Mouse (Mus musculus): ENCODE data around the gene Tbc1d22a. TPM values are rescaled to one million over a fixed set of nuclear protein-coding genes. Genes with fewer than 3 reads are reported as not detected.
A peak's percentile ranks its signal among the peaks of the same experiment; 100 is the strongest.

The Tbc1d22a gene
- total and polyA plus RNA-seq, 2 experiments from 2014 or later, result 13.1 to 20.5 TPM

GRCm38 (mm10) chr15:86383278-86383677, 169.0 kb downstream of the Tbc1d22a start:
- Histone ChIP-seq H3K9ac (no peak overlapping the region), H3K4me3 (ENCODE audit: low read depth, low read length) (no peak overlapping the region), H3K4me1 (ENCODE audit: insufficient read depth) (no peaks in the 10 kb centered on the region), H3K4me2 (ENCODE audit: low read depth) (no peak overlapping the region), H3K27ac (ENCODE audit: low read depth, low read length) (no peak overlapping the region), H3K9me3 (ENCODE audit: low read length) (no peaks in the 10 kb centered on the region), H3K36me3 (ENCODE audit: insufficient read depth) (no peaks in the 10 kb centered on the region), H3K27me3 (ENCODE audit: insufficient read depth, low read length) (no peaks in the 10 kb centered on the region)
- WGBS, result 24% methylated on average over 5 of the region's 5 CpGs
- DNase-seq (no peak), ATAC-seq (no peak)
- TF ChIP-seq CTCF (IDR thresholded peaks at IDR 0.05; ENCODE audit: low read depth), result no peak

- Histone ChIP-seq H3K4me2 (ENCODE audit: low read depth) (no peak overlapping the region), H3K27me3 (ENCODE audit: insufficient read depth, low read length) (no peaks in the 10 kb centered on the region), H3K4me1 (ENCODE audit: insufficient read depth) (no peaks in the 10 kb centered on the region), H3K4me3 (ENCODE audit: low read depth, low read length) (no peak overlapping the region), H3K9ac (no peak overlapping the region), H3K9me3 (ENCODE audit: low read length) (no peaks in the 10 kb centered on the region), H3K27ac (ENCODE audit: low read depth, low read length) (no peak overlapping the region), H3K36me3 (ENCODE audit: insufficient read depth) (no peaks in the 10 kb centered on the region)
- TF ChIP-seq CTCF (IDR thresholded peaks at IDR 0.05; ENCODE audit: low read depth), result no peak
- no peak for ATAC-seq
- DNase-seq, result no peak
- WGBS, result 47% methylated on average over 2 of the region's 2 CpGs
Measured at GRCm38 (mm10) chr15:86385436-86385835, 171.2 kb downstream of the Tbc1d22a start.

- ATAC-seq (no peak), DNase-seq (no peak)
- no peak for TF ChIP-seq CTCF (IDR thresholded peaks at IDR 0.05; ENCODE audit: low read depth)
- no peaks in the 10 kb centered on the region for H3K27me3 ChIP-seq (ENCODE audit: insufficient read depth, low read length)
- H3K27ac ChIP-seq (ENCODE audit: low read depth, low read length), result no peak overlapping the region
- H3K4me2 ChIP-seq (ENCODE audit: low read depth), result no peak overlapping the region
- WGBS, result 79% methylated on average over 8 of the region's 8 CpGs
- H3K36me3 ChIP-seq (ENCODE audit: insufficient read depth), result no peaks in the 10 kb centered on the region
- no peaks in the 10 kb centered on the region for H3K4me1 ChIP-seq (ENCODE audit: insufficient read depth)
- no peaks in the 10 kb centered on the region for H3K9me3 ChIP-seq (ENCODE audit: low read length)
- no peak overlapping the region for H3K9ac ChIP-seq
- no peak overlapping the region for H3K4me3 ChIP-seq (ENCODE audit: low read depth, low read length)
Measured at GRCm38 (mm10) chr15:86386325-86386724, 172.1 kb downstream of the Tbc1d22a start.

GRCm38 (mm10) chr15:86388597-86388996, 174.3 kb downstream of the Tbc1d22a start:
- H3K4me2 ChIP-seq (ENCODE audit: low read depth), result no peak overlapping the region
- no peak overlapping the region for H3K9ac ChIP-seq
- WGBS, result 47% methylated on average over 3 of the region's 3 CpGs
- no peak for TF ChIP-seq CTCF (IDR thresholded peaks at IDR 0.05; ENCODE audit: low read depth)
- no peaks in the 10 kb centered on the region for H3K4me1 ChIP-seq (ENCODE audit: insufficient read depth)
- no peak overlapping the region for H3K4me3 ChIP-seq (ENCODE audit: low read depth, low read length)
- DNase-seq (no peak), ATAC-seq (no peak)
- no peaks in the 10 kb centered on the region for H3K27me3 ChIP-seq (ENCODE audit: insufficient read depth, low read length)
- H3K36me3 ChIP-seq (ENCODE audit: insufficient read depth), result no peaks in the 10 kb centered on the region
- H3K9me3 ChIP-seq (ENCODE audit: low read length), result no peaks in the 10 kb centered on the region
- no peak overlapping the region for H3K27ac ChIP-seq (ENCODE audit: low read depth, low read length)

GRCm38 (mm10) chr15:86404866-86405265, 190.6 kb downstream of the Tbc1d22a start:
- Histone ChIP-seq H3K36me3 (ENCODE audit: insufficient read depth) (no peaks in the 10 kb centered on the region), H3K4me1 (ENCODE audit: insufficient read depth) (no peaks in the 10 kb centered on the region), H3K9me3 (ENCODE audit: low read length) (no peaks in the 10 kb centered on the region), H3K9ac (no peak overlapping the region), H3K27me3 (ENCODE audit: insufficient read depth, low read length) (no peaks in the 10 kb centered on the region), H3K4me3 (ENCODE audit: low read depth, low read length) (no peak overlapping the region), H3K4me2 (ENCODE audit: low read depth) (no peak overlapping the region), H3K27ac (ENCODE audit: low read depth, low read length) (no peak overlapping the region)
- 75% methylated on average over 5 of the region's 5 CpGs for WGBS
- no peak for DNase-seq
- no peak for ATAC-seq
- no peak for TF ChIP-seq CTCF (IDR thresholded peaks at IDR 0.05; ENCODE audit: low read depth)

GRCm38 (mm10) chr15:86405527-86405926, 191.3 kb downstream of the Tbc1d22a start:
- H3K27me3 ChIP-seq (ENCODE audit: insufficient read depth, low read length), result no peaks in the 10 kb centered on the region
- ATAC-seq (no peak), DNase-seq (no peak)
- no peak overlapping the region for H3K9ac ChIP-seq
- no peaks in the 10 kb centered on the region for H3K36me3 ChIP-seq (ENCODE audit: insufficient read depth)
- H3K9me3 ChIP-seq (ENCODE audit: low read length), result no peaks in the 10 kb centered on the region
- H3K4me2 ChIP-seq (ENCODE audit: low read depth), result no peak overlapping the region
- no peak overlapping the region for H3K27ac ChIP-seq (ENCODE audit: low read depth, low read length)
- peak; percentile 78 for TF ChIP-seq CTCF (IDR thresholded peaks at IDR 0.05; ENCODE audit: low read depth)
- H3K4me3 ChIP-seq (ENCODE audit: low read depth, low read length), result no peak overlapping the region
- 18% methylated on average over 4 of the region's 4 CpGs for WGBS
- H3K4me1 ChIP-seq (ENCODE audit: insufficient read depth), result no peaks in the 10 kb centered on the region

GRCm38 (mm10) chr15:86409352-86409751, 195.1 kb downstream of the Tbc1d22a start:
- ATAC-seq (peak; percentile 47; the same call in 1 of the 2 replicates), DNase-seq (peak; percentile 46)
- no peaks in the 10 kb centered on the region for H3K4me1 ChIP-seq (ENCODE audit: insufficient read depth)
- no peak overlapping the region for H3K4me2 ChIP-seq (ENCODE audit: low read depth)
- H3K27me3 ChIP-seq (ENCODE audit: insufficient read depth, low read length), result no peaks in the 10 kb centered on the region
- no peaks in the 10 kb centered on the region for H3K9me3 ChIP-seq (ENCODE audit: low read length)
- peak; percentile 68 for TF ChIP-seq CTCF (IDR thresholded peaks at IDR 0.05; ENCODE audit: low read depth)
- H3K36me3 ChIP-seq (ENCODE audit: insufficient read depth), result no peaks in the 10 kb centered on the region
- 73% methylated on average over 5 of the region's 5 CpGs for WGBS
- no peak overlapping the region for H3K27ac ChIP-seq (ENCODE audit: low read depth, low read length)
- no peak overlapping the region for H3K4me3 ChIP-seq (ENCODE audit: low read depth, low read length)
- no peak overlapping the region for H3K9ac ChIP-seq
